Mouse (Mus musculus) neural tube, embryonic 14.5 days (tissue): ENCODE measurements at regions not wholly inside any gene's neighbourhood (a gene's known extent, or its start where the extent isn't known, plus 50 kb on each side); places are given as distances from the start of the nearest gene placed in this dataset.
"Not testable (repeated sequence)": the region's sequence is repeated elsewhere in the genome, so short reads cannot be mapped to it uniquely, and the experiment has no call there.

ENCODE experiments used
- ATAC-seq: fragments of 200-750 bp; cut with Nextera tagmentation; 2 replicates; pipeline ENCODE4 v1.8.0; 2017; ENCODE audit warnings: low read depth, mild to moderate bottlenecking, moderate TSS enrichment, moderate library complexity
- H3K27ac ChIP-seq: fragments of 300-500 bp; sonication (generic); 2 replicates; pipeline ENCODE4 v1.5.1; 2014; ENCODE audit warnings: low read depth, mild to moderate bottlenecking, control low read depth, low read length, moderate library complexity, mixed read lengths
- H3K27me3 ChIP-seq: fragments of 300-500 bp; sonication (generic); 2 replicates; pipeline ENCODE4 v1.6.1; 2014; ENCODE audit warnings: low read length; ENCODE audit not compliant: control insufficient read depth, insufficient read depth
- H3K36me3 ChIP-seq: fragments of 300-500 bp; sonication (generic); 2 replicates; pipeline ENCODE4 v1.6.1; 2014; ENCODE audit warnings: low read length, mixed read lengths; ENCODE audit not compliant: control insufficient read depth, insufficient read depth
- H3K4me1 ChIP-seq: fragments of 300-500 bp; sonication (generic); 2 replicates; pipeline ENCODE4 v1.6.1; 2014; ENCODE audit warnings: low read length; ENCODE audit not compliant: control insufficient read depth, insufficient read depth
- H3K4me2 ChIP-seq: fragments of 300-500 bp; sonication (generic); 2 replicates; pipeline ENCODE4 v1.6.1; 2014; ENCODE audit warnings: mild to moderate bottlenecking, low read depth, low read length, control low read depth
- H3K4me3 ChIP-seq: fragments of 300-500 bp; sonication (generic); 2 replicates; pipeline ENCODE4 v1.5.1; 2014; ENCODE audit warnings: low read depth, low read length, control low read depth, mixed read lengths
- H3K9ac ChIP-seq: fragments of 300-500 bp; sonication (generic); replicated peaks from 2 replicates; pipeline ENCODE4 v1.6.1; 2014; ENCODE audit warnings: low read depth, mild to moderate bottlenecking, control low read depth, low read length, mixed read lengths
- H3K9me3 ChIP-seq: fragments of 300-500 bp; sonication (generic); 2 replicates; pipeline ENCODE4 v1.6.1; 2016; ENCODE audit warnings: low read length; ENCODE audit not compliant: control insufficient read depth
- WGBS: fragments of 180-500 bp; shearing (Covaris S2); extraction: QIAGEN DNeasy Blood & Tissue Kit; methylation state at CpG from one replicate; pipeline ENCODE4 v1.1.7; 2014; 5-methylcytosine and 5-hydroxymethylcytosine counted together

DNA sequence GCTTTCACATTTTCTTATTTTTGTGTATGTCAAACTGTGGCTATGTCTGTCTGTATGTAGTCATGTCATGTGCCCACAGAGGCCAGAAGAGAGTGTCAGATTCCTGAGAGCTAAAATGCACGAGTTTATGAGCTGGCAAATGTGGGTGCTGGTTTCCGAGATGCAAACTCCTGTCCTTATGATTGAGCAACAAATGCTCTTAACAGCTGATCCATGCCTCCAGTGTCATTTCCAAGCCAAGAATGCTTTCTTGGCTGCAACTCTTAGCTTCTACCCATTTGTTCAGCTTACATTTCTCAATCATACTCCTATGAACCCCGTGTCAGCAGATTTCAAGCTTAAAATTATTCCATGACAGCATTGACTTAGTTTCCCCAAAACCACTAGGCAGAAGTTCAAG, 3601.5 kb downstream of the 9330182O14Rik start:
- Histone ChIP-seq H3K9ac (no peak overlapping the region), H3K4me2 (no peak overlapping the region), H3K4me1 (no peaks in the 10 kb centered on the region), H3K9me3 (no peaks in the 10 kb centered on the region), H3K36me3 (no peaks in the 10 kb centered on the region), H3K27ac (no peak overlapping the region), H3K27me3 (no peaks in the 10 kb centered on the region), H3K4me3 (no peak overlapping the region)
- WGBS = 84% methylated on average over 3 of the region's 3 CpGs
- ATAC-seq = no peak

DNA sequence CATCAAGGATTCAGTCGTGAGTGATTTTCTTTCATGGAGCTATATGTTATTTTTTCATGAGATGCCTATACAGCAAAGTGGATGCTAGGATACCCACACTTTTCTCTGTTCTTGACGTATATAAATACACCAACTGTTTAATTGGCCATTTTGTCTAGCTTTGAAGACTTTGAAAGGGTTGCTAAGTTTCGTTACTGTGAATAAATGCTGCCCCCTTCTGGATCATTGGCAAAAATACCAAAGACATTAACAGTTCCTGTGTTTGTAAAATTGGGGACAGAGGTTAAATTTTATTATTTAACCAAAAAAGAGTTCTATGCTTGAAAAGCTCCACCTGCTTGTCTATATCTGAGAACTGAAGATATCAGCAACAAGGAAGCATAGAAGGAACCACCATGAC, 3624.1 kb downstream of the 9330182O14Rik start:
- H3K4me3 ChIP-seq = no peak overlapping the region
- no peak for ATAC-seq
- no peak overlapping the region for H3K9ac ChIP-seq
- no peaks in the 10 kb centered on the region for H3K4me1 ChIP-seq
- WGBS = 20% methylated on average over 3 of the region's 3 CpGs
- no peaks in the 10 kb centered on the region for H3K36me3 ChIP-seq
- no peaks in the 10 kb centered on the region for H3K27me3 ChIP-seq
- no peaks in the 10 kb centered on the region for H3K9me3 ChIP-seq
- no peak overlapping the region for H3K27ac ChIP-seq
- no peak overlapping the region for H3K4me2 ChIP-seq

DNA sequence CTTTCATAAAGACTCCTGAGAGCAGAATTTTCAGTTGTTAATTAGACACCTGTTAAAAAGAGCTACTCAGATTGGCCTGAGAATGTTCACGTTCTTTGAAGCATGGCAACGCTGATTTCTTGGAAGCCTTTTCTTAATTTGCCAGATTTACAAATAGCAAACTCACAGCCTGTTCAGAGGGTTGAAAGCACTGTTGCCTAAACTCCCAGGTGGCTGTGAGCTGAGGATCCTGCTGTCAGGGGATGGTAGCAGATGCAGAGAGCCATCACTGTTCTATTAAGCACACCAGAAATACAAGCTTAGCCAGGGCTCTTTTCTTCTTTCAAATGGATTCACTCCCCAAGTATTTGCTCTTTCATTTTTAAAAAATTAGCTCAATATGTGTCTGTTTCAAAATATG, 3630.4 kb downstream of the 9330182O14Rik start:
- Histone ChIP-seq H3K36me3 (no peaks in the 10 kb centered on the region), H3K4me3 (no peak overlapping the region), H3K27me3 (no peaks in the 10 kb centered on the region), H3K9me3 (no peaks in the 10 kb centered on the region), H3K4me2 (no peak overlapping the region), H3K4me1 (no peaks in the 10 kb centered on the region), H3K9ac (no peak overlapping the region), H3K27ac (no peak overlapping the region)
- 81% methylated on average over 2 of the region's 2 CpGs for whole genome bisulfite sequencing
- no peak for ATAC-seq

DNA sequence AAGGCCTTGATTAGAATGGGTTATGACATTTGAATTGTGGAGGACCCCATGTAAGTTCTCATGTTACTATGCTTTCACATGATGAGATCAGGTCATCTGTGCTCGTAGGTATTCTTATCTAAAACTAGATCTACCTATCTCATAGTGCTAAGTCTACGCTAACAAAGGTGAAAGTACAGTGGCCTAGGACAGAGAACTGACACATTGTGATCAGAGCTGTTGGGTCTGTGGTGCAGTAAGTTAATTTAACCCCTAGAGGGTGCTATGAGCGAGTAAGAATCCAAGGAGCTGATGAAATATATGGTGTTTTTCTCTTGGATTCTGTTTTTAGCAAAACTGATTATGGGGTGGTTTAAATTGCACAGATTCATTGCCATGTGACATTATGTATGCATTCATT, 3638.6 kb downstream of the 9330182O14Rik start:
- no peaks in the 10 kb centered on the region for H3K27me3 ChIP-seq
- no peaks in the 10 kb centered on the region for H3K9me3 ChIP-seq
- WGBS = 38% methylated on average over 3 of the region's 3 CpGs
- no peak overlapping the region for H3K4me3 ChIP-seq
- H3K36me3 ChIP-seq = no peaks in the 10 kb centered on the region
- H3K4me2 ChIP-seq = no peak overlapping the region
- no peak overlapping the region for H3K27ac ChIP-seq
- no peaks in the 10 kb centered on the region for H3K4me1 ChIP-seq
- peak; percentile 81 for ATAC-seq
- H3K9ac ChIP-seq = no peak overlapping the region

DNA sequence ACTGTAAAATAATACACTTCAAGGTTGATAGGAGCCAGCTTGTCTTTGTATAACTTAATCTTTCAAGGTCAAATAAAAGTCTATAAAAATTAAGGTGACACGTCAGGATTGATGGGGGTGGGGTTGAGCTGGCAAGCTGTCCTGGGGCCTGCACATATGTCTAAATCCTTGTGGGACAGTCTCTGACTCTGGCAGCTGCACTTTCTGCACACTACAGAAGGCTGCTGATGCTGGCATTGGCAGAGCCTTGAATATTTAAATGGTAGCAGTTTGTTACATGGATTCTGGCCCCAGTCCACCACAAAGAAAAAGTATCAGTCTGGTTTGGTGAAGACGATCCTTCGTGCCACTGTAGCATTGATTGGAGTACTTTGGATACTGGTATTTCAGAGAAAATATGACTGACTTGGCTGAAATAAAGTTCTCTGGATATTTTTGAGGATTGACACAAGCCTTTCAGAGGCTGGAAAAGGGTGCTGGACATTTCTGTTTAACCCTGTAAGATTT, 3648.0 kb downstream of the 9330182O14Rik start:
- not testable (repeated sequence) for H3K4me3 ChIP-seq, H3K4me1 ChIP-seq, ATAC-seq, H3K9ac ChIP-seq, H3K36me3 ChIP-seq, H3K9me3 ChIP-seq, H3K4me2 ChIP-seq, H3K27ac ChIP-seq, H3K27me3 ChIP-seq
- WGBS = 74% methylated on average over 3 of the region's 3 CpGs

DNA sequence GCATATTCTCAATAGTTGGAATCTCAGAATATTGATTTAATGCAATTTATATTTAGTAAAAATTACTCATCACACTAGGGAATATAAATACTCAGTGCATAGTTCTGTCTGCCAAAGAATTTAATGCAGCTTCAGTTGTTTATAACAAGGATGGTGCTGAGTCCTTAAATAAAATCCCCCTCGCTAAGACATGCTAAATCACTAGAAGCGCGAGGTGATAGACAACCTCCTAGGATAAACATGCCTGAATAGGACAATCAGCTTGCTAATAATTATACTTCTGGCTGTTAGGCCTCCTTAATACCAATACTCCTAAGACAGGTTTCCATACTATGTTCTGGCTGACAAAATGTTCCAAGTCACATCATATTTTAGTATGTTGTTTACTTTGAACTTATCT, 3650.0 kb downstream of the 9330182O14Rik start:
- Histone ChIP-seq H3K27me3 (no peaks in the 10 kb centered on the region), H3K4me1 (no peaks in the 10 kb centered on the region), H3K4me3 (no peak overlapping the region), H3K27ac (no peak overlapping the region), H3K4me2 (no peak overlapping the region), H3K36me3 (no peaks in the 10 kb centered on the region), H3K9me3 (no peaks in the 10 kb centered on the region), H3K9ac (no peak overlapping the region)
- ATAC-seq = no peak
- WGBS = 81% methylated on average over 3 of the region's 3 CpGs

DNA sequence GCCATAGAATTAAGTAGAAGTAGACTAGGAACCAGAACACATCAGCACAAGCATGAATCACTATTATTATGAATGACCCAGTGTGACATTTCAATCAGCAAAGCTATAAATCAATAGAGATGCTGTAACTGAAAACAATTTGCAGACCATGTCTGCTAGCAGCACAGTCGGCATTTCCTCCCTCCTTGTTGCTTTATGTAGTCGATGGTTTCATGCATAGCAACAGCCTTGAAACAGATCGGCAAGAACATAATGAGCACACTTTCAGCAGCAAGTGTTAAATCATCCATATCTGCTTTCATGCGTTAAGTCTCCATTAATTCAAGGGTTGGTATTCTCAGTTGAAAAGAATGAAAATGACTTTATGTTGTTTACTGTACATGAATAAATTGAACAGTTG, 3669.2 kb downstream of the 9330182O14Rik start:
- Histone ChIP-seq H3K36me3 (no peaks in the 10 kb centered on the region), H3K27ac (no peak overlapping the region), H3K4me3 (no peak overlapping the region), H3K27me3 (no peaks in the 10 kb centered on the region), H3K4me1 (no peaks in the 10 kb centered on the region), H3K4me2 (no peak overlapping the region), H3K9me3 (no peaks in the 10 kb centered on the region), H3K9ac (no peak overlapping the region)
- peak; percentile 85 for ATAC-seq
- WGBS = 13% methylated on average over 4 of the region's 4 CpGs
